Mouse (Mus musculus): ENCODE measurements around the gene Orc5. TPM values are rescaled to one million over a fixed set of nuclear protein-coding genes. Genes with fewer than 3 reads are reported as not detected.
"Not testable (repeated sequence)": the region's sequence is repeated elsewhere in the genome, so short reads cannot be mapped to it uniquely, and the experiment has no call there.

Orc5 gene
- polyA plus RNA-seq, 1 experiment from 2014 or later, result 47.1 TPM

GRCm38 (mm10) chr5:22515745-22516144, 34.5 kb downstream of the Orc5 start:
- H3K4me1 ChIP-seq (ENCODE audit: control insufficient read depth, low read depth, low read length); H3K4me3 ChIP-seq (ENCODE audit: low read depth, low read length); H3K27me3 ChIP-seq (ENCODE audit: control insufficient read depth, insufficient read depth, low read depth, low read length); H3K9me3 ChIP-seq (replicated peaks; ENCODE audit: control insufficient read depth, low read length); H3K27ac ChIP-seq (ENCODE audit: low read length); H3K4me2 ChIP-seq (ENCODE audit: low read depth, low read length); H3K9ac ChIP-seq (ENCODE audit: low read depth, low read length); ATAC-seq (ENCODE audit: low read depth): not testable (repeated sequence)
- H3K36me3 ChIP-seq (ENCODE audit: control insufficient read depth, insufficient read depth), result peaks cover 16% of the 10 kb centered on the region
- 82% methylated on average over 4 of the region's 4 CpGs for WGBS (ENCODE audit: insufficient replicate concordance)

- WGBS (ENCODE audit: insufficient replicate concordance), result no CpG with 5 or more reads among the region's 7 CpGs
- H3K36me3 ChIP-seq (ENCODE audit: control insufficient read depth, insufficient read depth); H3K4me2 ChIP-seq (ENCODE audit: low read depth, low read length); H3K9me3 ChIP-seq (replicated peaks; ENCODE audit: control insufficient read depth, low read length); H3K27me3 ChIP-seq (ENCODE audit: control insufficient read depth, insufficient read depth, low read depth, low read length); H3K4me3 ChIP-seq (ENCODE audit: low read depth, low read length); H3K27ac ChIP-seq (ENCODE audit: low read length); H3K9ac ChIP-seq (ENCODE audit: low read depth, low read length); H3K4me1 ChIP-seq (ENCODE audit: control insufficient read depth, low read depth, low read length): not testable (repeated sequence)
- peak; percentile 73 for ATAC-seq (ENCODE audit: low read depth)
Measured at GRCm38 (mm10) chr5:22514231-22514630, 36.0 kb downstream of the Orc5 start.

- H3K27ac ChIP-seq (ENCODE audit: low read length), result not testable (repeated sequence)
Measured at GRCm38 (mm10) chr5:22512579-22512978, 37.6 kb downstream of the Orc5 start.

GRCm38 (mm10) chr5:22511824-22512223, 38.4 kb downstream of the Orc5 start:
- no peak for ATAC-seq (ENCODE audit: low read depth)
- 53% methylated on average over 8 of the region's 8 CpGs for WGBS (ENCODE audit: insufficient replicate concordance)
- H3K9me3 ChIP-seq (replicated peaks; ENCODE audit: control insufficient read depth, low read length), result no peaks in the 10 kb centered on the region
- no peak overlapping the region for H3K4me2 ChIP-seq (ENCODE audit: low read depth, low read length)
- no peak overlapping the region for H3K4me3 ChIP-seq (ENCODE audit: low read depth, low read length)
- no peak overlapping the region for H3K9ac ChIP-seq (ENCODE audit: low read depth, low read length)
- peaks cover 11% of the 10 kb centered on the region for H3K36me3 ChIP-seq (ENCODE audit: control insufficient read depth, insufficient read depth)
- no peaks in the 10 kb centered on the region for H3K4me1 ChIP-seq (ENCODE audit: control insufficient read depth, low read depth, low read length)
- H3K27ac ChIP-seq (ENCODE audit: low read length), result no peak overlapping the region
- no peaks in the 10 kb centered on the region for H3K27me3 ChIP-seq (ENCODE audit: control insufficient read depth, insufficient read depth, low read depth, low read length)

More at GRCm38 (mm10) chr5:22512579-22512978, 37.6 kb downstream of the Orc5 start:
- not testable (repeated sequence) for H3K9me3 ChIP-seq (replicated peaks; ENCODE audit: control insufficient read depth, low read length); H3K4me3 ChIP-seq (ENCODE audit: low read depth, low read length); H3K4me2 ChIP-seq (ENCODE audit: low read depth, low read length); H3K36me3 ChIP-seq (ENCODE audit: control insufficient read depth, insufficient read depth); H3K9ac ChIP-seq (ENCODE audit: low read depth, low read length); H3K27me3 ChIP-seq (ENCODE audit: control insufficient read depth, insufficient read depth, low read depth, low read length); H3K4me1 ChIP-seq (ENCODE audit: control insufficient read depth, low read depth, low read length)
- peak; percentile 78 for ATAC-seq (ENCODE audit: low read depth)
- WGBS (ENCODE audit: insufficient replicate concordance), result no CpG with 5 or more reads among the region's 5 CpGs

- no peaks in the 10 kb centered on the region for H3K4me1 ChIP-seq (ENCODE audit: control insufficient read depth, low read depth, low read length)
- ATAC-seq (ENCODE audit: low read depth), result no peak
- H3K9me3 ChIP-seq (replicated peaks; ENCODE audit: control insufficient read depth, low read length), result no peaks in the 10 kb centered on the region
- H3K4me2 ChIP-seq (ENCODE audit: low read depth, low read length), result no peak overlapping the region
- H3K27me3 ChIP-seq (ENCODE audit: control insufficient read depth, insufficient read depth, low read depth, low read length), result no peaks in the 10 kb centered on the region
- H3K36me3 ChIP-seq (ENCODE audit: control insufficient read depth, insufficient read depth), result peaks cover 9% of the 10 kb centered on the region
- WGBS (ENCODE audit: insufficient replicate concordance), result 84% methylated on average over 5 of the region's 5 CpGs
- H3K9ac ChIP-seq (ENCODE audit: low read depth, low read length), result no peak overlapping the region
- no peak overlapping the region for H3K4me3 ChIP-seq (ENCODE audit: low read depth, low read length)
- H3K27ac ChIP-seq (ENCODE audit: low read length), result no peak overlapping the region
Measured at GRCm38 (mm10) chr5:22508560-22508959, 41.7 kb downstream of the Orc5 start.

GRCm38 (mm10) chr5:22499437-22499836, 50.8 kb downstream of the Orc5 start:
- Histone ChIP-seq H3K4me1 (ENCODE audit: control insufficient read depth, low read depth, low read length) (no peaks in the 10 kb centered on the region), H3K36me3 (ENCODE audit: control insufficient read depth, insufficient read depth) (peaks cover 29% of the 10 kb centered on the region), H3K4me3 (ENCODE audit: low read depth, low read length) (no peak overlapping the region), H3K4me2 (ENCODE audit: low read depth, low read length) (no peak overlapping the region), H3K27me3 (ENCODE audit: control insufficient read depth, insufficient read depth, low read depth, low read length) (no peaks in the 10 kb centered on the region), H3K27ac (ENCODE audit: low read length) (no peak overlapping the region), H3K9ac (ENCODE audit: low read depth, low read length) (no peak overlapping the region), H3K9me3 (replicated peaks; ENCODE audit: control insufficient read depth, low read length) (no peaks in the 10 kb centered on the region)
- 83% methylated on average over 5 of the region's 5 CpGs for WGBS (ENCODE audit: insufficient replicate concordance)
- no peak for ATAC-seq (ENCODE audit: low read depth)

- no peak overlapping the region for H3K4me2 ChIP-seq (ENCODE audit: low read depth, low read length)
- H3K4me1 ChIP-seq (ENCODE audit: control insufficient read depth, low read depth, low read length), result peaks cover 4% of the 10 kb centered on the region
- no peaks in the 10 kb centered on the region for H3K27me3 ChIP-seq (ENCODE audit: control insufficient read depth, insufficient read depth, low read depth, low read length)
- no peak for ATAC-seq (ENCODE audit: low read depth)
- H3K9me3 ChIP-seq (replicated peaks; ENCODE audit: control insufficient read depth, low read length), result no peaks in the 10 kb centered on the region
- H3K4me3 ChIP-seq (ENCODE audit: low read depth, low read length), result no peak overlapping the region
- peaks cover 5% of the 10 kb centered on the region for H3K36me3 ChIP-seq (ENCODE audit: control insufficient read depth, insufficient read depth)
- H3K27ac ChIP-seq (ENCODE audit: low read length), result no peak overlapping the region
- no peak overlapping the region for H3K9ac ChIP-seq (ENCODE audit: low read depth, low read length)
Measured at GRCm38 (mm10) chr5:22491088-22491487, 59.1 kb downstream of the Orc5 start.

GRCm38 (mm10) chr5:22489091-22489490, 61.1 kb downstream of the Orc5 start:
- no peak for ATAC-seq (ENCODE audit: low read depth)
- Histone ChIP-seq H3K9ac (ENCODE audit: low read depth, low read length) (no peak overlapping the region), H3K4me1 (ENCODE audit: control insufficient read depth, low read depth, low read length) (peaks cover 7% of the 10 kb centered on the region), H3K27me3 (ENCODE audit: control insufficient read depth, insufficient read depth, low read depth, low read length) (no peaks in the 10 kb centered on the region), H3K4me2 (ENCODE audit: low read depth, low read length) (no peak overlapping the region), H3K27ac (ENCODE audit: low read length) (no peak overlapping the region), H3K9me3 (replicated peaks; ENCODE audit: control insufficient read depth, low read length) (no peaks in the 10 kb centered on the region), H3K36me3 (ENCODE audit: control insufficient read depth, insufficient read depth) (peaks cover 8% of the 10 kb centered on the region), H3K4me3 (ENCODE audit: low read depth, low read length) (no peak overlapping the region)
- 69% methylated on average over 4 of the region's 4 CpGs for WGBS (ENCODE audit: insufficient replicate concordance)

GRCm38 (mm10) chr5:22486601-22487206, 63.5 kb downstream of the Orc5 start:
- Histone ChIP-seq H3K9me3 (replicated peaks; ENCODE audit: control insufficient read depth, low read length) (no peaks in the 10 kb centered on the region), H3K36me3 (ENCODE audit: control insufficient read depth, insufficient read depth) (peaks cover 8% of the 10 kb centered on the region), H3K4me1 (ENCODE audit: control insufficient read depth, low read depth, low read length) (peaks cover 7% of the 10 kb centered on the region), H3K27ac (ENCODE audit: low read length) (peak overlapping the region; percentile 38), H3K4me3 (ENCODE audit: low read depth, low read length) (no peak overlapping the region), H3K9ac (ENCODE audit: low read depth, low read length) (no peak overlapping the region), H3K27me3 (ENCODE audit: control insufficient read depth, insufficient read depth, low read depth, low read length) (no peaks in the 10 kb centered on the region), H3K4me2 (ENCODE audit: low read depth, low read length) (no peak overlapping the region)
- peak; percentile 58 for ATAC-seq (ENCODE audit: low read depth)
- 64% methylated on average over 6 of the region's 6 CpGs for WGBS (ENCODE audit: insufficient replicate concordance)
